Mouse (Mus musculus) intestine, embryonic 15.5 days (tissue): ENCODE measurements around the gene Trpm8. TPM values are rescaled to one million over a fixed set of nuclear protein-coding genes. Genes with fewer than 3 reads are reported as not detected.

Source experiments
- ATAC-seq: fragments of 200-750 bp; cut with Nextera tagmentation; 2 replicates; pipeline ENCODE4 v1.8.0; 2017; ENCODE audit warnings: moderate TSS enrichment, moderate library complexity
- H3K27ac ChIP-seq: fragments of 300-500 bp; sonication (generic); 2 replicates; pipeline ENCODE4 v1.5.1; 2015; ENCODE audit warnings: mild to moderate bottlenecking, inconsistent platforms
- H3K27me3 ChIP-seq: fragments of 300-500 bp; sonication (generic); replicated peaks from 2 replicates; pipeline ENCODE4 v1.6.1; 2015; ENCODE audit warnings: inconsistent platforms
- H3K36me3 ChIP-seq: fragments of 300-500 bp; sonication (generic); 2 replicates; pipeline ENCODE4 v1.6.1; 2015; ENCODE audit warnings: inconsistent platforms
- H3K4me1 ChIP-seq: fragments of 300-500 bp; sonication (generic); replicated peaks from 2 replicates; pipeline ENCODE4 v1.6.1; 2015; ENCODE audit warnings: inconsistent platforms
- H3K4me2 ChIP-seq: fragments of 300-500 bp; sonication (generic); replicated peaks from 2 replicates; pipeline ENCODE4 v1.6.1; 2015; ENCODE audit warnings: mild to moderate bottlenecking, inconsistent platforms
- H3K4me3 ChIP-seq: fragments of 300-500 bp; sonication (generic); replicated peaks from 2 replicates; pipeline ENCODE4 v1.5.1; 2015; ENCODE audit warnings: inconsistent platforms
- H3K9ac ChIP-seq: fragments of 300-500 bp; sonication (generic); 2 replicates; pipeline ENCODE4 v1.6.1; 2015; ENCODE audit warnings: inconsistent platforms
- H3K9me3 ChIP-seq: fragments of 300-500 bp; sonication (generic); 2 replicates; pipeline ENCODE4 v1.6.1; 2016; ENCODE audit warnings: inconsistent platforms
- WGBS: fragments of 180-500 bp; shearing (Covaris S2); methylation state at CpG from one replicate; pipeline ENCODE4 v1.1.7; 2015; 5-methylcytosine and 5-hydroxymethylcytosine counted together
- polyA plus RNA-seq: library from polyadenylated mRNA; unstranded; fragments of >200 nt; fragmentation: Nextera tagmentation; extraction: Ambion mirVana; gene quantifications from 2 replicates; pipeline ENCODE4 v1.2.1, GENCODE M21; 2015

Gene Trpm8
- polyA plus RNA-seq, result not detected in 2 replicates

GRCm38 (mm10) chr1:88277098-88277817, at the start of gene Trpm8, which contains the start of gene Hjurp:
Gene Trpm8 (plus strand): TSS chr1:88277661.
Gene Hjurp (minus strand): TSS chr1:88277633.
- Histone ChIP-seq H3K27me3 (no peaks in the 10 kb centered on the region), H3K27ac (peak within 1 kb of the TSS; percentile 81), H3K4me1 (peaks cover 17% of the 10 kb centered on the region), H3K9ac (peak within 1 kb of the TSS; percentile 67), H3K4me2 (peak within 1 kb of the TSS; percentile 53), H3K4me3 (peak within 1 kb of the TSS; percentile 50), H3K9me3 (no peaks in the 10 kb centered on the region), H3K36me3 (peaks cover 27% of the 10 kb centered on the region)
- peak; percentile 93 for ATAC-seq
- under 1% methylated on average over 50 of the region's 50 CpGs for WGBS

DNA sequence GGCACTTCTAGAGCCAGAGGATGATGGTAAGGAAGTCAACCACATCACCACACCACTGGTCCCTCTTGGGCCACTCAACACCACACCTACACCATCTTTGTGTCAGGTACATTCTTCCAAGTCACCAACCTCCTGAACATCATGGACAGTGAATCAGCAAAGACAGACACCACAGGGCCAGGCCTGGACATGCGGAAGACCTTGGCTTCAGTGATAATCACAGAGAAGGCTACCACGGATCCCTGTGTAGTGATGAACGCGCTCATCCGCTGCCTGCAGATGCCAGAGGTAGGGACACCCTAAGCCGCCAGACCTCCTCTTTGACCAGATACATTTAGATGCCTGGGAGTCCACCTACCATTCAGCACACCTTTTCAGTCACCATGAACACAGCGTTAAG, 49.3 kb upstream of the Trpm8 start:
- 71% methylated on average over 7 of the region's 7 CpGs for whole genome bisulfite sequencing
- Histone ChIP-seq H3K27ac (no peak overlapping the region), H3K27me3 (no peaks in the 10 kb centered on the region), H3K4me3 (no peak overlapping the region), H3K9ac (no peak overlapping the region), H3K4me2 (no peak overlapping the region), H3K9me3 (peaks cover 34% of the 10 kb centered on the region; the same call in 1 of the 2 replicates), H3K36me3 (no peaks in the 10 kb centered on the region), H3K4me1 (no peaks in the 10 kb centered on the region)
- no peak for ATAC-seq

DNA sequence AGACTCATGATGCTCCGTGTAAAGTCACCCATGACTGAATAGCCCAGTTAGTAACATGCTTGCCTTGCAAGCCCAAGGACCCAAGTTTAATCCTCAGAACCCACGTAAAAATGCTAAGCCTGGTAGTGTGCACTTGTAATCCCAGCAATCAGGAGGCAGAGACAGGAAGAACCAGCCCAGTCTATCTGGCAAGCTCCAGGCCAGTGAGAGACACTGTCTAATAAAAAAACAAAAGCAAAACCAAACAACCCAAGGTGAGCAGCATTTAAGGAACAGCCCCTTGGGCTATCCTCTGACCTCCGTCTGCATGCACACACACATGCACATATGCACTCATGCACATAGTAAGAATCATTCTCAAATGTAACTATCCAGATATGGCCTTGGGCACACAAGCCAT, 47.9 kb upstream of the Trpm8 start:
- Histone ChIP-seq H3K9me3 (peaks cover 38% of the 10 kb centered on the region; the same call in 1 of the 2 replicates), H3K27ac (no peak overlapping the region), H3K4me3 (no peak overlapping the region), H3K4me1 (no peaks in the 10 kb centered on the region), H3K27me3 (no peaks in the 10 kb centered on the region), H3K36me3 (no peaks in the 10 kb centered on the region), H3K4me2 (no peak overlapping the region), H3K9ac (no peak overlapping the region)
- WGBS, result 77% methylated on average over 3 of the region's 3 CpGs
- ATAC-seq, result no peak

GRCm38 (mm10) chr1:88229986-88230385, 47.5 kb upstream of the Trpm8 start:
- H3K9ac ChIP-seq, result no peak overlapping the region
- no peak overlapping the region for H3K4me2 ChIP-seq
- 85% methylated on average over 5 of the region's 5 CpGs for WGBS
- H3K27ac ChIP-seq, result no peak overlapping the region
- peaks cover 42% of the 10 kb centered on the region for H3K9me3 ChIP-seq
- no peak overlapping the region for H3K4me3 ChIP-seq
- no peaks in the 10 kb centered on the region for H3K27me3 ChIP-seq
- H3K36me3 ChIP-seq, result no peaks in the 10 kb centered on the region
- ATAC-seq, result no peak
- no peaks in the 10 kb centered on the region for H3K4me1 ChIP-seq

DNA sequence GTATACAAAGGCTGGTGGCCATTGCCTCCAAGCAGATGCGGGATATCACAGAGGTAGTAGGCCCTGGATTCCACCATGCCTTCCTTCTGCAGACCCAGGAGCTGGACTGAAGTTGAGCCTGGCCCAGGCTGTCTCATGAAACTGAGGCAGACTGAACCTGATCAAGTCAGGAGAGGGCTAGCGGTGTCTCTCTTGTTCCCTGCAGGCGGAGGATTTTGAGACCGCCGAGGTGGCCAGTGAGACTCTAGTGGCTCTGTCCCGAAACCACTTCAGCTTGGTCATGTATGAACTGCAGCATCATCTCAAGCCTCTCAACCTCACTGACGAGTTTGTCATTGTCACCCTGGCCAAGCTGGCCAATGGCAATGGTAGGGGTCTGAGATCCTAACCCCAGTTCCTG, 47.0 kb upstream of the Trpm8 start:
- Histone ChIP-seq H3K36me3 (no peaks in the 10 kb centered on the region), H3K27ac (no peak overlapping the region), H3K4me1 (no peaks in the 10 kb centered on the region), H3K27me3 (no peaks in the 10 kb centered on the region), H3K9ac (no peak overlapping the region), H3K9me3 (peaks cover 45% of the 10 kb centered on the region), H3K4me3 (no peak overlapping the region), H3K4me2 (no peak overlapping the region)
- WGBS, result 72% methylated on average over 7 of the region's 7 CpGs
- ATAC-seq, result no peak

- Histone ChIP-seq H3K4me1 (no peaks in the 10 kb centered on the region), H3K27ac (no peak overlapping the region), H3K4me2 (no peak overlapping the region), H3K4me3 (no peak overlapping the region), H3K9ac (no peak overlapping the region), H3K36me3 (no peaks in the 10 kb centered on the region), H3K27me3 (no peaks in the 10 kb centered on the region), H3K9me3 (peaks cover 43% of the 10 kb centered on the region)
- 77% methylated on average over 6 of the region's 6 CpGs for WGBS
- ATAC-seq, result no peak
Measured at GRCm38 (mm10) chr1:88230981-88231802, 46.3 kb upstream of the Trpm8 start.

GRCm38 (mm10) chr1:88231803-88232499, 45.5 kb upstream of the Trpm8 start:
- Histone ChIP-seq H3K36me3 (no peaks in the 10 kb centered on the region), H3K9me3 (peaks cover 35% of the 10 kb centered on the region), H3K27ac (no peak overlapping the region), H3K27me3 (no peaks in the 10 kb centered on the region), H3K9ac (no peak overlapping the region), H3K4me1 (no peaks in the 10 kb centered on the region), H3K4me3 (no peak overlapping the region), H3K4me2 (no peak overlapping the region)
- ATAC-seq, result no peak
- 68% methylated on average over 7 of the region's 7 CpGs for WGBS

DNA sequence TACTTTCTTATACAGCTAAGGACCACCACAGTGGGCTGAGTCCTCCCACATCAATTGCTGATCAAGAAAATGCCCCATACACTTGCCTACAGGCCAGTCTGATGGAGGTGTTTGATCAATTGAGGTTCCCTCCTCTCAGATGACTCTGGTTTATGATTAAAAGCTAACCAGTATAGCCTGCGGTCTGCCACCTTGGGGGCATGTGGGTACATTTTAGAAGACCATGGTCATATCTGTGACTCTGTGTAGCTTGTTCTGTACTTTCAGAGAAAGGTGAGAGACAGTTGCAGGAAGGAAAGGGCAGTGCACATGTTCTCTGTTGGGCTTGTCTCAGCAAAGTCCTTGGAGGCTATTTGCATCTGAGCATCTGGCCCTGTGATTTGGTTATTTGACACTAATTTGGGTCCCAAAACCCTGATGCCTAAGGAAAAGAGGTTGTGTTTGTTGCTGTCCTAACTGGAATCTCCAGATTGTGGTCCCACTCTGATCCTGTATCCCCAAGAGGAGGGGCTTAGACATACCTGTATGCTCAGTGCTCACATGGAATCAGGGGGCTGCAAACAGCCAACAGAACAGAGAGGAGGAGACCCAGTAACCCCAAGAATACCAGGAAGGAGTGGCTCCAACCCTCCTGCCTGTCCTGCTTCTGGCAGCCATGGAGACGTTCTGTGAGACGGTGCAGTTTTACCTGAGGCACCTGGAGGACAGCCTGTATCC, 44.6 kb upstream of the Trpm8 start:
- no peaks in the 10 kb centered on the region for H3K27me3 ChIP-seq

DNA sequence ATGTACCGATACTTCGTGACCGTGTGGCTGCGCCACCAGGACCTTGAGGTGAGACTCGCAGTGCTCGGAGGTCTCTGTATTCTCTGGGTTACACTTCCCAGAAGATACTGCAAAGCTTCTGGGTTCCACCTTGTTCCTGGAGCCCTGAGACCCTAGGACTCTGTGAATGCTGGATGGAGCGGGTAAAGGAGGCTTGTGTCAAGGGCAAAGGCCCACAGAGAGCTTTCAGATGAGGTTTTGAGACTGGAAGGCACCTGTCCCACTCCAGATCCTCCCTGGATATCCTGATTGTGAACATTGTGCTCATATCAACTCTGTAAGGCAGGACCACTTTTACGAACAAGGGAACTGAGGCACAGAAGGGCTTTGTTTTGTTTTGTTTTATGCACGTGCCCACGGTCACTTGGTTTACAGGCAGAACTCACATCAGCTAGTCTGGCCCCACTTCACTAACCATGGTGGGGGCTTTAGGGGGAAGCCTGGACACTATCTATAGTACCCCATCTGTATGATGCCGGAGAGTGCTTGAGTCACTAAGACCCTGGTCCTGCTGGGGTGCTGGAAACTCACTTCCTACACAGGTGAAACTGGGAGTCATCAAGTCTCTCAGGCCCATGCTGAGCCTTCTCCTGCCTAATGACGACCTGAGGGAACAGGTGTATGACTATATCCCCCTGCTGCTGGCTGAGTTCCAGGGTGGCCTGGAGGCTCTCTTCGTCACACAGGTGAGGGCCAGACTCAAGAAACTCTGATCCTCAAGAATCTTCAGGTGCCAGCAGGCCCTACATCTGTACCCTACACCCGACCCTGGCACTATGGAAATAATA, 43.8 kb upstream of the Trpm8 start:
- H3K27ac ChIP-seq, result no peak overlapping the region
- H3K36me3 ChIP-seq, result no peaks in the 10 kb centered on the region
- H3K9ac ChIP-seq, result no peak overlapping the region
- H3K4me1 ChIP-seq, result no peaks in the 10 kb centered on the region
- no peak overlapping the region for H3K4me3 ChIP-seq
- H3K9me3 ChIP-seq, result peaks cover 35% of the 10 kb centered on the region
- no peak overlapping the region for H3K4me2 ChIP-seq
- 68% methylated on average over 14 of the region's 14 CpGs for WGBS
- ATAC-seq, result no peak
- H3K27me3 ChIP-seq, result no peaks in the 10 kb centered on the region

More for the DNA sequence above, 44.6 kb upstream of the Trpm8 start:
- no peak overlapping the region for H3K4me2 ChIP-seq
- H3K9me3 ChIP-seq, result peaks cover 32% of the 10 kb centered on the region
- H3K9ac ChIP-seq, result no peak overlapping the region
- ATAC-seq, result no peak
- no peaks in the 10 kb centered on the region for H3K36me3 ChIP-seq
- 52% methylated on average over 3 of the region's 3 CpGs for WGBS
- no peaks in the 10 kb centered on the region for H3K4me1 ChIP-seq
- H3K27ac ChIP-seq, result no peak overlapping the region
- no peak overlapping the region for H3K4me3 ChIP-seq

- 65% methylated on average over 4 of the region's 4 CpGs for WGBS
- H3K4me1 ChIP-seq, result no peaks in the 10 kb centered on the region
- no peak for ATAC-seq
- H3K27me3 ChIP-seq, result no peaks in the 10 kb centered on the region
- H3K36me3 ChIP-seq, result no peaks in the 10 kb centered on the region
- no peak overlapping the region for H3K4me2 ChIP-seq
- no peak overlapping the region for H3K9ac ChIP-seq
- no peak overlapping the region for H3K4me3 ChIP-seq
- H3K9me3 ChIP-seq, result peaks cover 36% of the 10 kb centered on the region
- no peak overlapping the region for H3K27ac ChIP-seq
Measured at GRCm38 (mm10) chr1:88234248-88234610, 43.2 kb upstream of the Trpm8 start.

DNA sequence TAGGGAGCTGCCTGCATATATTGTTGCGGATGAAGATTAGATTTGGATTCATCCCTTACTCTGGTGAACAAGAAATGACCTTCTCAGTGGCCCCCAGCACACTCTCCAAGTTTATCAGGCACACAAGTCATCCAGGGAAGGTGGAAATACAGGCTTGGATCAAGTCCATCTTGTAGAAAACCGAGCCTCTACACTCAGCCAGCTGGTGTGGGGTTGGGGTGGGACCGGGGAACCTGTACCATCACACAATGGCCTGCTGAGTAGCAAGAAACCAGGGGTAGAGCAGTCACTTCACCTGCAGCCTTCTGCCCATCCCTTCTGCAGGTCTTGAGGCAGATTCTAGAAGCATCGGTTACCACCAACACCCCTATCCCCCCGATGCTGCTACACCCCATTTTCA, 42.8 kb upstream of the Trpm8 start:
- Histone ChIP-seq H3K4me1 (no peaks in the 10 kb centered on the region), H3K27ac (no peak overlapping the region), H3K9me3 (peaks cover 34% of the 10 kb centered on the region), H3K4me3 (no peak overlapping the region), H3K36me3 (no peaks in the 10 kb centered on the region), H3K27me3 (no peaks in the 10 kb centered on the region), H3K9ac (no peak overlapping the region), H3K4me2 (no peak overlapping the region)
- WGBS, result 42% methylated on average over 5 of the region's 5 CpGs
- ATAC-seq, result no peak
